Mouse (Mus musculus): ENCODE results near the gene Aph1b.

DNA sequence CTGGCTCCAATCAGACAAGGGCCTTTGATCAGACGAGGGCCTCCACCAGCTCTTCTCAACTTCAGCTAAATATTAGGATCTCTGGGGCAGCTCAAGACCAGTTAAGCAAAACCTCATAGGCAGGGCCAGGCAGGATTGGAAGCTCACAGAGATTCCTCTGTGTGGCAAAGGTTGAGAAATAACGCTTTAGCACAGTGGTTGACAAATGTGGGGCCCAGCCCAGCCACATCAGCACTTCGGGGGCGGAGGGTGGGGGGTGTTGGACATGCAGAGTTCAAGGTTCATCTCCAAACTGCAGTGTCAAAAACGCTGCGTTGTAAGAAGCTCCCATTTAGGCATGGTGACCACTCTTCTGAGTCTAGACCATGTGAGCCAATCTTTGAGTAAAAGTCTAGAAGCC, 60.7 kb downstream of the Aph1b start:
- TF ChIP-seq CHD1 (IDR thresholded peaks at IDR 0.05; ENCODE audit: low read depth, low read length): no peak
- TF ChIP-seq CTCF (conservative IDR thresholded peaks at IDR 0.05 in 1 of 2, IDR thresholded peaks at IDR 0.05 in 1 of 2; ENCODE audit: low read depth in 2 of 2, low read length in 2 of 2): no peak
- TF ChIP-seq BHLHE40 (IDR thresholded peaks at IDR 0.05; ENCODE audit: low read depth, low read length): no peak
- TF ChIP-seq MYC (IDR thresholded peaks at IDR 0.05; ENCODE audit: low read depth, low read length): no peak
- TF ChIP-seq MAFK (IDR thresholded peaks at IDR 0.05; ENCODE audit: insufficient replicate concordance, low read length): no peak
- no peak for TF ChIP-seq POLR2A (IDR thresholded peaks at IDR 0.05; ENCODE audit: low read depth, low read length)
- no peak for TF ChIP-seq NELFE (IDR thresholded peaks at IDR 0.05; ENCODE audit: low read depth, low read length)
- TF ChIP-seq IRF4 (IDR thresholded peaks at IDR 0.05; ENCODE audit: low read depth, low read length): no peak
- no peak for TF ChIP-seq ZMIZ1 (IDR thresholded peaks at IDR 0.05; ENCODE audit: low read depth, low read length)

Measured in CH12.LX (cell line).